Mouse (Mus musculus) T-helper 2 cell (primary cell): Measurements from ENCODE around the gene Dnal4.

ENCODE experiments used
- in situ Hi-C: fragments of 300-600 bp; cut with MboI, MseI; formaldehyde crosslinking; loops from one replicate; pipeline ENCODE4 v1.15.1; 2025; ENCODE audit warnings: high pct_unique_total_duplicates

Dnal4 gene

DNA sequence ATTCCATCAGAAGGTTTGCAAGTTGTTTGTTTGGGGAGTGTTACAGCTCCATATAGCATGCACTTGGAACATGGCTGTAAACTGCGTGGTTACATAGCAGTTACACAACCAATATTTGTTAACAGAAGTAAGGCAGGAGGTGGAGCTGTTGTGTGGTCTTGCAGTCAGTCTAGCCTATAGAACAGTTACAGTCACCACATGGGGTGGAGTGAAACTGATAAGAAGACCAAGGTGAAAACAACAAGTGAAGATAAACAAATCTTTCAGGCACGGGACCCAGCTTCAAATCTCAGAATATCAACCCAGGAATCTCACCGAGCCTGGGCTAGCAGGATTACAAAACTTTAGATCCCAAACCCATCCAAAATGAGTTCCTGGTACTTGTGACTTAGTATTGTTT is 36.9 kb downstream of the Dnal4 start:
- in situ Hi-C loops: no loop called here

DNA sequence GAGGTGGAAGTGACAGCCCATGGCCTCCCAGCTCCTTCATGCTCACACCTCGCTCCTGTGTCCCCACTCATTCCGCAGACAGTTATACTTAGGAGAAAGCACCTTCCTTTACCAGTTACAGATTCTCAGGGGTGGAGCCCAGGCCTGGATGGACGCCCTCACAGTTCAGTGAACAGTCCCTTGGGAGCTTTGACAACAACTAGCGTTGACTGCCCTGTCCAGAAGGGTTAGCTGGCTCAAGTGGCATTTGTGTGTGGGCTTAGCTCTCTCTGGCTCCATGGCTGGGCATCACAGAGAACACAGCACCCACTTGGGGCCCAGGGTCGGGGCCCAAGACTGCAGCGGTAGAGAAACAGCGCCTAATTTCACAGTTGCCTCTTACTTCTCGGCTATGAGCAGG is 43.3 kb downstream of the Dnal4 start:
- in situ Hi-C loops: no loop called here

DNA sequence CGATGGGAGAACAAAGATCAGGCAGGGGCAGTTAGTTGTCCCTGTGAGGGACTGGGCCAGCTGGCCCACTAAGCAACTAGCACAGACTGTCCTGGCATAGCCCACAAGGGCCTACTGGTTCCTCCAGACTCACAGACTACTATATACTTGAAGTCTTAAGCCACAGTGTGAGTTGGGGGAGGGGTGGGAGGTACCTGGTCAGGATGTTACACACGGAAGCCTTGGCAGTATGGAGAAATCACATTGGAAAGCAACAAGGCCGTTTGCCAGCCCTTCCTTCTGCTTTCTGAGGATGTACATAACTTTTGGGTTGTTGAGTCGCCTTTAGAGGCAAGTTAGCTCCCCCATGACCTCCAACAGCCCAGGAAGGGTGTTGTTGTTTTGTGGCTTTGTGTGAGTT is 44.0 kb downstream of the Dnal4 start:
- in situ Hi-C loops: no loop called here

- in situ Hi-C loops: no loop called here
Observed at GRCm38 (mm10) chr15:79733192-79733591, 44.5 kb downstream of the Dnal4 start.

DNA sequence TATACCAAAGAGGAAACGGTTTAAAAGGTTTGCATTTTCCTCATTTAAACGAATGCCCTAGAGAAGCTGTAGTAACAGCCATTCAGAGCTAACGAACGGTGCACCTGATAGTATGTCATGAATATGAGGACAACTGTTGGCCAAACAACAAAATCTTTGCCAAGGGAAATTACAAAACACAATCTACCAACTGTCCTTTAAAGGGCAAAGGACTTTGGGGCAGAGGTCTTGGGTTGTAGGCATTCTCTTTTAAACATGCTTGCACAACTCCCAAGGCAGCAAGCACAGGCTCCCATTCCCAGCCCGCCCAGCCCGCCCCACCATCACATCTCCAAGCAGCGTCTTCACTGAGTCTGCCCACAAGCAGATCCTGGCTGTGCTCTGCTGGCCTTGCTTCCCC is 46.1 kb downstream of the Dnal4 start:
- in situ Hi-C loops: no loop called here

- in situ Hi-C loops: no loop called here
Observed at GRCm38 (mm10) chr15:79728731-79729388, 48.8 kb downstream of the Dnal4 start.

- in situ Hi-C loops: no loop called here
Observed at GRCm38 (mm10) chr15:79728311-79728710, 49.3 kb downstream of the Dnal4 start.

DNA sequence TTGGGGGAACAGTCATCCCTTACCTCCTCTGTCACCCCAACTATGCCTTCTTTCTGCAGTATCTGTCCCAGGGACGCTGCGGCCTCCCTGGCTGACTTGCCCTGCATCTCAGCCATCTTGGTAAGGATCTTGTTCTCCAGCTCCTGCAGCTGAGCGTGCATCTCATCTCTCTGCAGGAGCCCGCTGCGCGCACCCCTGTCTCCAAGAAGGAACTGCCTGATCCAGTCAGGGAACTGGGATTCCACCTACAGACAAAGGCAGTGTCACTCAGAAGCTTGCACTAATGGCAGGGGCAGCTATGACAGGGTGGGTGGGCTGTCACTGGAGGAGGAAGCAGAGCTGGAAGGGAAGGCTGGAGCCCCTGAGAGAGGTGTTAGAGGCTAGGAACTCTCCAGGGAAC is 49.8 kb downstream of the Dnal4 start:
- in situ Hi-C loops: no loop called here

DNA sequence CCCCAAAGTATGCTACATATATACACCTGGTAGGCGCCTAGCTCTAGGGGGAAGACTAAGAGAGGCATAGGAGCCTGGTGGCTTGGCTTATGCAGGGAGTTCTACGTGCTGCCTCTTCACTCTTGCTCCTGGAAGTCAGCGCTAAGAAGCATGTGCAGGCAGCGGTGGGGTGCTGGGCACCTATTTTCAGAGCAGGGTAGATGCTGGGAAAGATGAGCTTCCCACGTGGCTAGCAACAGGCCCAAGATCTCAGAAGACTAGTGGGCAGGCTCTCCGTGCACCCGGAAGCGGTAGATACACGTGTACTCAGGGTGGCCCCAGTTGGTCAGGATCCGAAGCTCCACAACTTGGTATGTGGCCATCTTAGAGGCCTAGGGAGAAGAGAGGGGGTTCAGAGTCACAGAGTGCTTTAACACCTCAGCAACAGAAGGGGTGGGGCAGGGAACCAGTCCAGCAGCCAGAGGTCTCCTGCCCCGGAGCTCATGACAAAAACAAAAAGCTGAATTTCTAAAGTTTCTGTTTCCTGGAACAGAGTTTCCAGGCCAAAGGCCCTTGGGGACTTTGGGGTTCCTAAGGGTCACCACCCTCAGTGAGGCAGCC is 52.4 kb downstream of the Dnal4 start:
- in situ Hi-C loops: no loop called here

GRCm38 (mm10) chr15:79723439-79723838 is 54.2 kb downstream of the Dnal4 start:
- in situ Hi-C loops: no loop called here

DNA sequence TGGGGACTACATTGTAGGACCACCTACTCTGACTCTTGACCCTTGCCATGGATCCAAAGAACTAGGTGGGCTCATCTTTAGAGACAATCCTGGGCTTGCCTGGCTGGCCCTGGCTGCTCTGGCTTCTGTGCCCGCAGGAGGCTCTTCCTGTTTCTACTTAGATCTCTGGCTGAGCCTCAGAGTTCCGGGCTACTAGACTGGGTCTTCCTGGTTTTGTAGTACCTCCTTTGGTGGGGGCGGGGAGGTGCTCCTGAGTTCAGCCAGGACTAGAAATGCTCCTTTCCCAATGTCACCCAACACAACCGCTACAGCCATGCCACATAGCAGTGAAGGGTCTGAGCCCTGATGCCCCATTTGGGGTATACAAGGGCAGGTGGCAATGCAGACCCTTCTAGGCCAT is 56.9 kb downstream of the Dnal4 start:
- in situ Hi-C loops: no loop called here

DNA sequence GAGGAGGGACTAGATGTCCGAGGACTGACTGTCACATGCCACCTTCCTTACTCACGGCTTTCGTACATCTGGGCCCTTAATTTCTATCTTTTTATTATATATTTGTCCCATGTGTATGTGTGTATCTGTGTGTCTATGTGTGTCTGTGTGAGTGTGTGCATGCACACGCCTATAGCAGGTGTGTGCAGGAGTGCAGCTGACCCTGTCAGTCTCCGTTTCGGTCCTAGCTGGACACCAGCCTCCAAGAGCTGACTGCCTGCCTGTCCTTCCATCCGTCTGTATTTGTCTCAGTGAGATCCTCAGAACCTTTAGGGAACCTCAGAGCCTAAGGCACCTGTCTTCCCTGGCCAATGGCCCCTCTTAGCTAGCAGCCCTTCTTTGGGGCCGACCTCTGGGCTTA is 57.4 kb downstream of the Dnal4 start:
- in situ Hi-C loops: no loop called here

- in situ Hi-C loops: no loop called here
Observed at GRCm38 (mm10) chr15:79716710-79717109, 60.9 kb downstream of the Dnal4 start.

- in situ Hi-C loops: no loop called here
Observed at GRCm38 (mm10) chr15:79715646-79716045, 62.0 kb downstream of the Dnal4 start.
